8 mouse cellular contexts compared by ENCODE assay signal in genomic region chr9:50845081-50845480, GRCm38 (mm10). TPM values are rescaled to one million over a fixed set of nuclear protein-coding genes. Genes with fewer than 3 reads are reported as not detected.
DNase-seq lines count a peak whose midpoint lies in the region; ATAC-seq and TF ChIP-seq lines count a peak whose summit lies in the region.
"Had no signal": no experiment of that assay in that cellular context is flagged by ENCODE, and none has a peak within 500 bp of the region (broad histone marks: within the 10 kb centered on the region; RNA-seq: fewer than 3 reads in every experiment).

Gene Ppp2r1b, plus strand, starts transcription at chr9:50845301.

- no peaks in the 10 kb centered on the region for H3K27me3 ChIP-seq in spleen, adult 2 months (ENCODE audit: control insufficient read depth, insufficient read depth, low read length)
- H3K27me3 ChIP-seq in embryonic facial prominence, embryonic 13.5 days: no peaks in the 10 kb centered on the region
- H3K27me3 ChIP-seq in hindbrain, embryonic 12.5 days: no peaks in the 10 kb centered on the region
- no peaks in the 10 kb centered on the region for H3K27me3 ChIP-seq in liver, embryonic 13.5 days

- H3K36me3 ChIP-seq in spleen, adult 2 months (ENCODE audit: control insufficient read depth, insufficient read depth, low read length): no peaks in the 10 kb centered on the region; the same call in 1 of the 2 replicates
- peaks cover 28% of the 10 kb centered on the region for H3K36me3 ChIP-seq in embryonic facial prominence, embryonic 13.5 days
- H3K36me3 ChIP-seq in hindbrain, embryonic 12.5 days: peaks cover 14% of the 10 kb centered on the region
- H3K36me3 ChIP-seq in liver, embryonic 13.5 days: peaks cover 16% of the 10 kb centered on the region

- H3K9ac ChIP-seq in embryonic facial prominence, embryonic 13.5 days: no peak within 1 kb of the TSS
- H3K9ac ChIP-seq in hindbrain, embryonic 12.5 days: no peak within 1 kb of the TSS
- no peak within 1 kb of the TSS for H3K9ac ChIP-seq in liver, embryonic 13.5 days

- H3K4me3 ChIP-seq in spleen, adult 2 months (ENCODE audit: extremely low read depth, insufficient read depth, insufficient read length): no peak within 1 kb of the TSS
- no peak within 1 kb of the TSS for H3K4me3 ChIP-seq in embryonic facial prominence, embryonic 13.5 days
- no peak within 1 kb of the TSS for H3K4me3 ChIP-seq in hindbrain, embryonic 12.5 days
- H3K4me3 ChIP-seq in liver, embryonic 13.5 days (replicated peaks): no peak within 1 kb of the TSS
- H3K4me3 ChIP-seq: erythroblast, embryonic 14.5 days had no signal

- H3K4me2 ChIP-seq in embryonic facial prominence, embryonic 13.5 days: no peak within 1 kb of the TSS
- H3K4me2 ChIP-seq in hindbrain, embryonic 12.5 days (replicated peaks): no peak within 1 kb of the TSS
- H3K4me2 ChIP-seq in liver, embryonic 13.5 days: no peak within 1 kb of the TSS

- H3K9me3 ChIP-seq in embryonic facial prominence, embryonic 13.5 days: no peaks in the 10 kb centered on the region
- no peaks in the 10 kb centered on the region for H3K9me3 ChIP-seq in hindbrain, embryonic 12.5 days (replicated peaks)
- no peaks in the 10 kb centered on the region for H3K9me3 ChIP-seq in liver, embryonic 13.5 days (replicated peaks)

- TF ChIP-seq POLR2A in spleen, adult 2 months (IDR thresholded peaks at IDR 0.05; ENCODE audit: low read depth, low read length): no peak

- H3K4me1 ChIP-seq in spleen, adult 2 months (ENCODE audit: control insufficient read depth, insufficient read depth, insufficient read length): peaks cover 2% of the 10 kb centered on the region; the same call in 1 of the 2 replicates
- H3K4me1 ChIP-seq in embryonic facial prominence, embryonic 13.5 days: peaks cover 7% of the 10 kb centered on the region
- no peaks in the 10 kb centered on the region for H3K4me1 ChIP-seq in hindbrain, embryonic 12.5 days
- H3K4me1 ChIP-seq in liver, embryonic 13.5 days (replicated peaks): peaks cover 49% of the 10 kb centered on the region

- no peak for ATAC-seq in embryonic facial prominence, embryonic 13.5 days (ENCODE audit: insufficient number of reproducible peaks, insufficient read depth, low FRiP score, low TSS enrichment, low read depth)
- ATAC-seq in hindbrain, embryonic 12.5 days (ENCODE audit: low FRiP score): no peak
- ATAC-seq in liver, embryonic 13.5 days (ENCODE audit: low read depth): no peak

- no peak for DNase-seq in spleen, adult 2 months (ENCODE audit: low read depth in 1 of 2, low spot score in 2 of 2)
- DNase-seq in spleen, adult 18-20 months: no peak
- DNase-seq in liver, embryonic 13.5 days: no peak
- DNase-seq in ovary, postnatal 36 days (ENCODE audit: low spot score): no peak
- DNase-seq in cerebellum, postnatal 4 days (ENCODE audit: low spot score in 2 of 2): no peak

- WGBS in spleen, adult 2 months: 98% methylated on average over 3 of the region's 3 CpGs
- 84% methylated on average over 3 of the region's 3 CpGs for WGBS in embryonic facial prominence, embryonic 13.5 days
- 98% methylated on average over 3 of the region's 3 CpGs for WGBS in hindbrain, embryonic 12.5 days
- WGBS in liver, embryonic 13.5 days (ENCODE audit: insufficient replicate concordance): 80% methylated on average over 3 of the region's 3 CpGs

- H3K27ac ChIP-seq in spleen, adult 2 months (ENCODE audit: insufficient read depth, low read length): no peak within 1 kb of the TSS
- no peak within 1 kb of the TSS for H3K27ac ChIP-seq in embryonic facial prominence, embryonic 13.5 days
- H3K27ac ChIP-seq in hindbrain, embryonic 12.5 days: no peak within 1 kb of the TSS
- H3K27ac ChIP-seq in liver, embryonic 13.5 days: 0 out of 2 replicates have a peak within 1 kb of the TSS, but pooled peaks have one; percentile 16

- TF ChIP-seq CTCF in spleen, adult 2 months (IDR thresholded peaks at IDR 0.05; ENCODE audit: extremely low read depth, insufficient read depth, insufficient read length, insufficient replicate concordance): no peak

RNA-seq across cellular contexts. Expression of gene Ppp2r1b, which starts in this region (rescaled TPM):
- 8.6 and 10.2 TPM in 2 replicates for polyA plus RNA-seq in spleen, adult 2 months (2012; rRNA removed)
- 72.2 and 75.3 TPM in 2 replicates for polyA plus RNA-seq in embryonic facial prominence, embryonic 13.5 days (2015; fragmentation: Nextera tagmentation; extraction: Ambion mirVana)
- polyA plus RNA-seq in hindbrain, embryonic 12.5 days (2016; fragmentation: Nextera tagmentation; extraction: Ambion mirVana): 87.6 and 90.5 TPM in 2 replicates
- polyA plus RNA-seq in liver, embryonic 13.5 days (2015; fragmentation: Nextera tagmentation; extraction: Ambion mirVana): 97.1 and 117 TPM in 2 replicates
